ENCODE assay signal across 10 mouse cellular contexts in the genomic region with DNA sequence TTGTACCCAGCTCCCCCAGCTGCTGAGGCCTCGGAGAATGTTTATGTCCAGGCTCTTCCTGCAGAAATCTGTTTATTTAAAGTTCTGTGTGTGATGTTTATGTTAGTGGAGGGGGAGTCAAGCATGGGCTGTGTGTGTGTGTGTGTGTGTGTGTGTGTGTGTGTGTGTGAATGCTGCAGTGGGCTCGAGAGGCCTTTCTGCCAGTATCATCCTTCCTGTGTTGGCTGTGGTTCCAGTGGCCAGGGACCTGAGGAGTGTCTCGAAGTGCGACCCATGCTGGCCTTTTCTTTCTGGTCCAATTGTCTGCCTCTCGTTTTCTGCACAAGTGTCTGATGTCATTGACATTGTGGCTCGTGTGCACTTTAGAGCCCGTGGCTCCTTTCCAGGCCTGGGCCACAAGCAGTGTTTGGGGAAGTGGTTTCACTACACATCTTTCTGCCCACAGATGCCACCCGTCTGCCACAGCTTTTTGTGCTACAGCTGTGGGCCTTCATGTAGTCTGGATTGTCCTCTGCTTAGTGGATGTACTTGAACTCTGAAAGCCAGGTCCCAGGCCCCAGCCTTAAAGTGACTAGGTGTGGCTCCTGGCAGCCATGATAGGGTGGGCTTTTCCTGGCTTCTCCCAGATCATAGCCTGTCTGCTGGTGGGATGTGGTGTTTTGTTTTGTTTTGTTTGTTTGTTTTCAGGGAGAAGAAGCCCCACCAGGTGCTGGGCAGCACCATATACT. TPM values are rescaled to one million over a fixed set of nuclear protein-coding genes. Genes with fewer than 3 reads are reported as not detected.
DNase-seq lines count a peak whose midpoint lies in the region; ATAC-seq and TF ChIP-seq lines count a peak whose summit lies in the region.
"Had no signal": no experiment of that assay in that cellular context is flagged by ENCODE, and none has a peak within 500 bp of the region (broad histone marks: within the 10 kb centered on the region; RNA-seq: fewer than 3 reads in every experiment).

No protein-coding gene starts in this region.

- H3K4me1 ChIP-seq in kidney, postnatal 0 days (replicated peaks; ENCODE audit: insufficient read depth, low read length) = peaks cover 17% of the 10 kb centered on the region; the same call in 1 of the 2 replicates
- H3K4me1 ChIP-seq in kidney, embryonic 16.5 days (ENCODE audit: insufficient read depth, low read length) = peaks cover 40% of the 10 kb centered on the region

- ATAC-seq in kidney, postnatal 0 days (replicated peaks; ENCODE audit: low FRiP score, low read depth) = no peak
- ATAC-seq in kidney, embryonic 16.5 days (ENCODE audit: low FRiP score, low TSS enrichment) = no peak
- ATAC-seq in inflammation-experienced regulatory T-cells, adult 6 months = peak; percentile 38
- ATAC-seq: Patski had no signal

- H3K27ac ChIP-seq in kidney, postnatal 0 days = no peak overlapping the region
- no peak overlapping the region for H3K27ac ChIP-seq in kidney, embryonic 16.5 days (ENCODE audit: low read length)
- H3K27ac ChIP-seq: liver, embryonic 14.5 days had no signal

- H3K9ac ChIP-seq in kidney, postnatal 0 days (ENCODE audit: low read depth, low read length) = no peak overlapping the region
- H3K9ac ChIP-seq in kidney, embryonic 16.5 days (replicated peaks; ENCODE audit: low read length) = no peak overlapping the region
- H3K9ac ChIP-seq: liver, embryonic 14.5 days had no signal

- H3K36me3 ChIP-seq in kidney, postnatal 0 days (ENCODE audit: insufficient read depth, low read length) = no peaks in the 10 kb centered on the region
- no peaks in the 10 kb centered on the region for H3K36me3 ChIP-seq in kidney, embryonic 16.5 days (ENCODE audit: insufficient read depth, low read length)

- no peak overlapping the region for H3K4me3 ChIP-seq in kidney, postnatal 0 days (replicated peaks; ENCODE audit: low read depth, low read length)
- no peak overlapping the region for H3K4me3 ChIP-seq in kidney, embryonic 16.5 days (ENCODE audit: low read length)

- peak; percentile 53 for DNase-seq in kidney, postnatal 0 days (ENCODE audit: low spot score)
- DNase-seq in T-cell, adult 2 months (ENCODE audit: low spot score) = peak; percentile 57
- peak; percentile 43 to 56 for DNase-seq in natural killer cell, adult 2 months (ENCODE audit: low spot score in 2 of 2)
- DNase-seq in gastrocnemius, postnatal 4 days (ENCODE audit: low spot score in 2 of 2) = no peak
- DNase-seq in left cerebral cortex, adult 18-20 months (ENCODE audit: low spot score in 2 of 2) = no peak
- no peak for DNase-seq in testis, postnatal 10 days (ENCODE audit: low spot score)

- H3K4me2 ChIP-seq in kidney, postnatal 0 days (ENCODE audit: low read length) = no peak overlapping the region
- H3K4me2 ChIP-seq in kidney, embryonic 16.5 days (replicated peaks; ENCODE audit: low read depth, low read length) = no peak overlapping the region

- no peak for TF ChIP-seq CTCF in kidney, postnatal 0 days (IDR thresholded peaks at IDR 0.05; ENCODE audit: low read depth)

- WGBS in kidney, postnatal 0 days = 16% methylated on average over 8 of the region's 8 CpGs
- WGBS in kidney, embryonic 16.5 days = 23% methylated on average over 8 of the region's 8 CpGs

- H3K9me3 ChIP-seq in kidney, postnatal 0 days (replicated peaks; ENCODE audit: low read length) = no peaks in the 10 kb centered on the region
- no peaks in the 10 kb centered on the region for H3K9me3 ChIP-seq in kidney, embryonic 16.5 days (ENCODE audit: low read length)

- no peaks in the 10 kb centered on the region for H3K27me3 ChIP-seq in kidney, postnatal 0 days (ENCODE audit: insufficient read depth, low read length)
- no peaks in the 10 kb centered on the region for H3K27me3 ChIP-seq in kidney, embryonic 16.5 days (ENCODE audit: insufficient read depth, low read length)
- H3K27me3 ChIP-seq: Patski had no signal

RNA-seq across cellular contexts. Expression of a gene that starts 23.5 kb away (rescaled TPM):
- polyA plus RNA-seq in kidney, postnatal 0 days (2015; fragmentation: Nextera tagmentation; extraction: Ambion mirVana) = 21.0 and 24.3 TPM in 2 replicates
- polyA plus RNA-seq in kidney, embryonic 16.5 days (2015; fragmentation: Nextera tagmentation; extraction: Ambion mirVana) = 16.0 and 17.7 TPM in 2 replicates
- 1 to 10 TPM; 2.5 to 9.3 (median 7.2) TPM for polyA plus RNA-seq in inflammation-experienced regulatory T-cells, adult 6 months (2017; shearing (Covaris generic))
- total RNA-seq in gastrocnemius, postnatal 4 days (2021) = 100 to 1,000 TPM; 104 TPM
- total RNA-seq in left cerebral cortex, adult 18-20 months (2021) = 10 to 100 TPM; 60.0 to 61.8 TPM

Comparison
In these comparisons a context has a peak if more than half of its experiments do, and no peak if none do; other contexts are left out.
1. DNase-seq: peak in kidney, postnatal 0 days (single experiment), T-cell, adult 2 months (single experiment) and natural killer cell, adult 2 months (2 of 2); none in gastrocnemius, postnatal 4 days (0 of 2), left cerebral cortex, adult 18-20 months (0 of 2) and testis, postnatal 10 days (single experiment).